Mouse (Mus musculus): ENCODE measurements around the gene Olfml2b. TPM values are rescaled to one million over a fixed set of nuclear protein-coding genes. Genes with fewer than 3 reads are reported as not detected.

Gene Olfml2b
- total and polyA plus RNA-seq, 3 experiments: not detected

GRCm38 (mm10) chr1:170619686-170620374, 24.5 kb upstream of the Olfml2b start:
- no peaks in the 10 kb centered on the region for H3K9me3 ChIP-seq (replicated peaks; ENCODE audit: insufficient read depth, low read length)
- H3K9ac ChIP-seq (ENCODE audit: control insufficient read depth, low read depth, low read length, poor library complexity, severe bottlenecking): no peak overlapping the region
- peaks cover 22 to 31% of the 10 kb centered on the region in 2 experiments for H3K4me1 ChIP-seq (ENCODE audit: control insufficient read depth in 1 of 2, insufficient read depth in 2 of 2, low read length in 2 of 2)
- peaks cover 0 to 32% of the 10 kb centered on the region in 2 experiments; a peak in 2 of 4 replicates for H3K36me3 ChIP-seq (ENCODE audit: control insufficient read depth in 1 of 2, insufficient read depth in 2 of 2, low read length in 2 of 2)
- H3K4me3 ChIP-seq (ENCODE audit: control insufficient read depth in 1 of 2, insufficient read depth in 1 of 2, low read depth in 2 of 2, low read length in 2 of 2): no peak overlapping the region
- H3K27me3 ChIP-seq (ENCODE audit: control insufficient read depth in 1 of 2, insufficient read depth in 2 of 2, low read length in 2 of 2): no peaks in the 10 kb centered on the region
- peak; percentile 77 for DNase-seq (ENCODE audit: low read depth, low spot score)
- H3K79me2 ChIP-seq (ENCODE audit: control insufficient read depth, insufficient read depth, low read length, poor library complexity): no peaks in the 10 kb centered on the region
- 0 out of 2 replicates have a peak overlapping the region, but pooled peaks have one; percentile 41 for H3K27ac ChIP-seq (ENCODE audit: control insufficient read depth, low read depth, low read length)
- TF ChIP-seq MEF2A (IDR thresholded peaks at IDR 0.05; ENCODE audit: extremely low read depth, insufficient replicate concordance, low read depth, low read length, poor library complexity, severe bottlenecking) (peak; percentile 83), MYB (IDR thresholded peaks at IDR 0.05; ENCODE audit: low read depth, low read length) (peak; percentile 40; the same call in 1 of the 2 replicates), TCF12 (IDR thresholded peaks at IDR 0.05; ENCODE audit: low read depth, low read length) (peak; percentile 91), MAX (IDR thresholded peaks at IDR 0.05; ENCODE audit: low read length) (no peak; the same call in 1 of the 2 replicates), POLR2AphosphoS5 (IDR thresholded peaks at IDR 0.05; ENCODE audit: borderline replicate concordance, low read depth, low read length) (no peak), NRF1 (IDR thresholded peaks at IDR 0.05; ENCODE audit: insufficient read depth, low read depth, low read length, poor library complexity, severe bottlenecking) (no peak), ZNF384 (IDR thresholded peaks at IDR 0.05; ENCODE audit: low read depth, low read length) (no peak; the same call in 1 of the 2 replicates), TAL1 (IDR thresholded peaks at IDR 0.05; ENCODE audit: low read length) (peak; percentile 34), USF1 (IDR thresholded peaks at IDR 0.05; ENCODE audit: low read depth, low read length) (peak; percentile 77), ZMIZ1 (IDR thresholded peaks at IDR 0.05; ENCODE audit: low read depth, low read length) (no peak), MXI1 (IDR thresholded peaks at IDR 0.05; ENCODE audit: low read depth, low read length) (peak; percentile 66; the same call in 1 of the 2 replicates), CTCF (IDR thresholded peaks at IDR 0.05 in 2 of 3, conservative IDR thresholded peaks at IDR 0.05 in 1 of 3; ENCODE audit: control insufficient read depth in 1 of 3, insufficient read depth in 1 of 3, low read depth in 2 of 3, low read length in 3 of 3, poor library complexity in 1 of 3, severe bottlenecking in 1 of 3) (no peak), MYC (IDR thresholded peaks at IDR 0.05; ENCODE audit: low read depth, low read length) (peak; percentile 68; the same call in 1 of the 2 replicates), NELFE (IDR thresholded peaks at IDR 0.05; ENCODE audit: low read depth, low read length) (no peak), USF2 (IDR thresholded peaks at IDR 0.05; ENCODE audit: borderline replicate concordance in 1 of 2, insufficient read depth in 1 of 2, low read depth in 1 of 2, low read length in 2 of 2) (peak in 1 of 2 experiments; percentile 37; a peak in 1 of 4 replicates), EP300 (IDR thresholded peaks at IDR 0.05; ENCODE audit: low read depth in 1 of 2, low read length in 2 of 2) (peak; percentile 88 to 91), BHLHE40 (IDR thresholded peaks at IDR 0.05; ENCODE audit: borderline replicate concordance, low read depth, low read length) (peak; percentile 78; the same call in 1 of the 2 replicates), POLR2AphosphoS2 (IDR thresholded peaks at IDR 0.05; ENCODE audit: low read length) (no peak), UBTF (IDR thresholded peaks at IDR 0.05; ENCODE audit: borderline replicate concordance, insufficient read depth, low read depth, low read length) (no peak), SIN3A (IDR thresholded peaks at IDR 0.05; ENCODE audit: low read length) (peak; percentile 83), CHD1 (IDR thresholded peaks at IDR 0.05; ENCODE audit: low read depth, low read length) (no peak), CHD2 (IDR thresholded peaks at IDR 0.05; ENCODE audit: low read length) (no peak), ETS1 (IDR thresholded peaks at IDR 0.05; ENCODE audit: low read depth, low read length) (peak; percentile 99), ELF1 (IDR thresholded peaks at IDR 0.05; ENCODE audit: low read depth, low read length) (0 out of 2 replicates have a peak, but pooled peaks have one; percentile 2), ZKSCAN1 (IDR thresholded peaks at IDR 0.05; ENCODE audit: low read depth, low read length) (peak; percentile 94), RAD21 (IDR thresholded peaks at IDR 0.05; ENCODE audit: low read depth, low read length) (no peak), HCFC1 (IDR thresholded peaks at IDR 0.05; ENCODE audit: low read depth, low read length) (0 out of 2 replicates have a peak, but pooled peaks have one; percentile 28), E2F4 (IDR thresholded peaks at IDR 0.05; ENCODE audit: borderline replicate concordance, low read depth, low read length) (no peak), POLR2A (IDR thresholded peaks at IDR 0.05; ENCODE audit: control insufficient read depth in 1 of 2, insufficient read depth in 1 of 2, low read depth in 1 of 2, low read length in 2 of 2, poor library complexity in 1 of 2) (no peak), GATA1 (IDR thresholded peaks at IDR 0.05; ENCODE audit: low read depth, low read length) (peak; percentile 98), ZC3H11A (IDR thresholded peaks at IDR 0.05; ENCODE audit: low read depth, low read length) (no peak), RCOR1 (IDR thresholded peaks at IDR 0.05; ENCODE audit: low read depth, low read length) (peak; percentile 96), KAT2A (conservative IDR thresholded peaks at IDR 0.05; ENCODE audit: low read depth, low read length) (no peak), SMC3 (IDR thresholded peaks at IDR 0.05; ENCODE audit: low read depth, low read length) (no peak), MAZ (IDR thresholded peaks at IDR 0.05; ENCODE audit: low read depth, low read length) (no peak), JUND (IDR thresholded peaks at IDR 0.05; ENCODE audit: low read depth, low read length) (no peak)
